Mouse (Mus musculus) frontal cortex, postnatal 25 days (tissue): Measurements from ENCODE around the gene Dgkh.
"Not testable (repeated sequence)": the region's sequence is repeated elsewhere in the genome, so short reads cannot be mapped to it uniquely, and the experiment has no call there.

Source experiments
- DNase-seq, 2 experiments: peaks; one replicate each; pipeline ENCODE4 v3.0.0; 2022; ENCODE audit warnings: low spot score in 2 of 2

Dgkh gene

DNA sequence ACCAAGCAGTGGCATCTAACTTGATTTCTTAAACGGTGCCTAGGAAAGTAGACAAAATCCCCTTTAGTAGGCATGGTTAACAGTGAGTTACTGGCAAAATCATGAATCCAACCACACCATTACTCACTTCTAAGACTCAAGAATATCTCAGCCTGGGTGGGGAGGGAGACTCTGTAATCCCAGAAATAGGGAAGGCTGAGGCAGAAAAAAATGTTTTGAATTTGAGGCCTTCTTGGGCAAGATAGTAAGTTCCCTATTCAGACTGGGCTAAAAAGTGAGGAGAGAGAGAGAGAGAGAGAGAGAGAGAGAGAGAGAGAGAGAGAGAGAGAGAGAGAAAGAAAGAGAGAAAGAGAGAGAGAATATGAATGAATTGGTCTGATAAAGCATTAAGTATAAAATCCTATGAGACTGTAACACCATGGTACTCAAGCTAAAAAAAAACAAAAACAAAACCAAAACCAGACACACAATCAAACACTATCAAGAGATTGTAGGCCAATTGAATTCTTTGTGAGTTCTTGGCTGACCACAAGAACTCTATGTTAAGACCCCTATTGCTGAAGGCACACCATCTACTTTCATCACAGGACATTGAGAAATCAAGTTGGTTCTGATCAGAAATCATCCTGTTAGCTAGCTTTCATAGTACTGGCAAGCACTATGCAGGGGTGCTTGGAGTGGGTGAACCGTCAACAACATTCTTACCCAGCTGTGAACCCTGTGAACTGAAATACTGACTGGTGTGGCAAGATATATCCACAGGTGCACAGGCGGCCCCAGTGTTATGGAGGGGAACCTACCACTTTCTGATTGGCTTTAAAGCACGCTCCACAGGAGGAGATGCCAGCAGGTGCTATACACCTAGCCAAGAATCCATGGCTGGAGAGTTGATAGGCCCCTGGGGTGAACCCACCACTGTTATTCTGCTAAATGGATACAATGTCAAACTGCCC is 101.4 kb downstream of the Dgkh start:
- DNase-seq = no peak

DNA sequence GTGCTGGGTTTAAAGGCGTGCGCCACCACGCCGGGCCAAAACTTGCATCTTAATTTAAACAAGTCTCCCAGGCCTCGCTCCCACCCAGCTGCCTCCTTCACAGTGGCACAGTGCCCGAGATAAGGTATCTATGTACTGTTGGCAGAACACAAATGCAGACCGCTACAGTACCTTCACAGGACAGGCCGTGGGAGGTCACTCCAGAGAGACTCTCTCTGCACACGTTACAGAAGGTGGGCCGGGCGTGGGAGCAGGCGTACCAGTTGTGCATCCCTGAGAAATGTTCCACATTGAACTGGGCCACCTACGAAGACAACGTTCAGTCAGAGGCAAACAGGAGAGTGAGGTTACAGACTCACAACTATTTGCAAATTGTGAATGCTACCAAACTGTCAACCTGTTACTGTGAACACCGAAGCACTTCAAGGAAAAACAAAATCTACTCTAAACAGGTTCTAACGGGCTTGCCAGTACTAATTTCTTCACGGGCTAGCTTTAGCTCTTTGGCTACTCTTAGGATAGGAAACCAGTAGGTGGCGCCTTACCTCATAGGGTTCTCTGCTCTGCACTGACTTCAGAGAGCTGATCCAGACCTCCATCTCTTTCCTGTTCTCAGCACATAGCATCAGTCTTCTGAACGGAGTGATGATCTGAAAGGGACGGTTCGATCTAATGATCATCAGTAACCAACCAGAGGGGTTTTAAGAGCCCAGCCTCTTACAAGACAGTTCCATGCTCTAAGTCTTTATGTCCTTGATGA is 104.9 kb downstream of the Dgkh start:
- DNase-seq = no peak

DNA sequence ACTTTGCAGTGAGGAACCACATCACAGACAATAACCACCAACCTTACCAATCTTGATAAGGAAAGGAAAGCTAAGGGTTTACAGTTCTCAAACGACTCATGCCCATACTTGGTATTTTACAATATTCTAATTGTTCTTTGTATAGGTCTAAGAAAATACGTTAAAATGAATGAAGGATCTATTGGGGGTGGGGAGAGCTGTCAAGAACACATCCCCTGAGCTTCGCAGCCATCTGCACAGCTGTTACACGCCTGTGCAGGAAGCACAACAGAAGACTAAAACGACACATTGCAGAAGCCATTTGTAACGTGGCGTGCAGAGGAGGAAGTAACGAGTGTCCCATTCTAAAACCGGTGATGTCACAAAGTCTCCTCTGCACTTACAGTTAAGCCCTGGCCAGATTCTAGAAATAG is 113.7 kb downstream of the Dgkh start:
- DNase-seq = no peak

DNA sequence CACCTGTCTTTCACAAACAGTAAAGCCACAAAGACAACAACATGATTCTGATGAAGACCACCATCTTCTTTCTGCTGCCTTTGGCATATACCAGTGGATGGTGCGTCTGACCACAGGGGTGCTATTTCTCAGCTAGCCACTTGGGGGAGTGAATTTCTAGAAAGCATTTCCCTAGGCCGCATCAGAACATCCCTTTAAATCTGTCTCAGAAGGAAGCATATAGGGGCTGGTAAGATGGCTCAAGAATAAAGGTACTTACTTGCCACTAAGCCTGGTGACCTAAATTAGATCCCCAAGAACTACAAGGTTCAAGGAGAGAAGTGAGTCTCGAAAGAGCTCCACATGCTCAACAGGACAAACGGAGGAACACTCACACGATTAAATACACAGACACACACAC is 119.0 kb downstream of the Dgkh start:
- DNase-seq = no peak

DNA sequence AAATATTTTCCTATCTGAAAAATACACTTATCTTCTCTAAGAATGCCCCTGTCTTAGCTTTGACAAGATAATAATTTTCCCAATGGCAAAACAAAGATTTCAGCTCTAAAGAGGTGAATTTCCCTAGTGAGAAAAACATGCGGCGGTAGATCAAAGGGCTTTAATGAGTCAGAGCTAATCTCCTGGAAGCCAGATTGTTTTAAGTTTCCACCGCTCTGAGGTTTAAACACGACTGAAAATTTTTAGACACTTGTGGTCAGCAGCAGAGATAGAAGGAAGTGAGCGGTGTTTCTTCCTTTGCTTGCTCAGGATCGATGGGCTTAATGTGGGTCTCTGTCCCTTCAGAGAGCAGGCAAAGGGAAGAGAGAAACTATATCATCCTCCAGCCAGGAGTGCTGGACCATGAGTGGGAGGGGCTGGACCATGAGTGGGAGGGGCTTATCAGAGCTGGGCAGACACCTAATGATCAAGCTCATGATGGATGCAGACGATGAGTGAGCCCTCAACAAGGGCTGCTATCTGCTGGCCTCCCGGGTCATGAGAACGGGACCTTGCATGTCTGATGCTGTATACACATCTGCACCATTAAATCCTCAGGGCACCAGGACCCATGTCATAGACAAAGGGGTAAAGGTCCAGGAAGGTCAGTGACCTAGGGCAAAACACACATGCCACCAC is 120.3 kb downstream of the Dgkh start:
- DNase-seq = no peak

DNA sequence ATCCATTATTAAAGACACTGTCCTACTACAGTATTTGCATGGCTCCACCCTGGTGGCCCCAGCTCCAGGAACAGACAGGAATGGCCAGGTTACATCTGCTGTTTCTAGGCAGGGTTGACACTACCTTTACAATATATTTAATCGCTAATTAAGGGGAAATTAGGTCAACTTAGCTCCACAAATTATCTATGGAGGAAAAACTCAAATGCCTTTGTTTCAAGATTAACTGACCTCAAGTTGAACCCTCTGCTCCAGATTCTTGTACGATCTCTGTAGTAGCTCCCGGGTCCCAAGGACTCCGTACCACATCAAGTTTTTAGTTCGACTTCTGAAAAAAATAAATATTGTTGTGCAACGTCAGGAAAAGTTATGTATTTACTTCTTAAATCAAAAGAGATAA is 137.7 kb downstream of the Dgkh start:
- DNase-seq = no peak

DNA sequence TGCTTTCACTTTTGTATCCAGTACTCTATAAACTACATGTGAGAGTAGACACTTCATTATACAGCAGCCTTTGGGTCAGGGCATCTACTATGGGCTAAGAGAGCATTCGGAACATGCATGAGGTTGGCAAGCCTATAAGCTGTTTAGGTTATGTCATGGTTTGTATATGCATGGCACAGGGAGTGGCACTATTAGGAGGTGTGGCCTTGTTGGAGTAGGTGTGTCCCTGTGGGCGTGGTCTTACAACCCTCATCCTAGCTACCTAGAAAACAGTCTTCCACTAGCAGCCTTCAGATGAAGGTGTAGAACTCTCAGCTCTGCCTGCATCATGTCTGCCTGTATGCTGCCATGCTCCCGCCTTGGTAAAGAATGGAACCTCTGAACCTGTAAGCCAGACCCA is 139.6 kb downstream of the Dgkh start:
- no peak for DNase-seq

DNA sequence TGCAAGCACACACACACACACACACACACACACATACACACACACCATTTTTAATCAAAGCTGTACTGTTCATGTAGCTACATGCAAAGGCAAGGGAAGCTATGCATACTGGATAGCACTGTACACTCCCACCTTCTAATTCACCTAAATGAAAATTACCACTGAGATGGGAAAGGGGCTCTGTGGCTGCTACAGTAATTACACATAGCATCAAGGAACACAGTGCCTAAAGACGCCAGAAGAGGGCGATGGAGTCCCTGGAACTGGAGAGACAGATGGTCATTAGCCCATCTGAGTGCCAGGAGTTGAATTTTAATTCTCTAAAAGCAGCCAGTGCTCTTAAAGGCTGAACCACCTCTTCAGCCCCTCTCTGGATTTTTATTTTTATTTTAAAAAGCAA is 142.2 kb downstream of the Dgkh start:
- DNase-seq = peak in 1 of 2 experiments; percentile 32

DNA sequence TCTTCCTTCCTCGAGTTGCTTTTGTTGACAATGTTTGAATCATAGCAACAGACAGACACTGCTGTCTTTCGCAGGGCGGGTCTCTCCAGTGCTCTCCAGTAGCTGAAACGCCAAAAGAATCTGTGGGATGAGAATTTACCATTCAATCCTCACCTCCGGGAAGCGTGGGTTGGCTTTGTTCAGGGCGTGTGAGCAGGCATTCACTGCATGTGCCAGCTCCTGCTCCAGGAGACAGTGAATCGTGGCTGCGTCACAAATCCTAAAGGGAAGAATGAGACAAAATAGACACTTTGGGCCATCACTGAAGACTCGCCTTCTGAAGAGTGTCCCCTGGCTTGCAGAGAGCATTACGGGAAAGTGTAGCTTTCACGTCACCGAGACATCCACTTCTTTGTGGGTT is 148.4 kb downstream of the Dgkh start:
- DNase-seq = peak in 1 of 2 experiments; percentile 35

DNA sequence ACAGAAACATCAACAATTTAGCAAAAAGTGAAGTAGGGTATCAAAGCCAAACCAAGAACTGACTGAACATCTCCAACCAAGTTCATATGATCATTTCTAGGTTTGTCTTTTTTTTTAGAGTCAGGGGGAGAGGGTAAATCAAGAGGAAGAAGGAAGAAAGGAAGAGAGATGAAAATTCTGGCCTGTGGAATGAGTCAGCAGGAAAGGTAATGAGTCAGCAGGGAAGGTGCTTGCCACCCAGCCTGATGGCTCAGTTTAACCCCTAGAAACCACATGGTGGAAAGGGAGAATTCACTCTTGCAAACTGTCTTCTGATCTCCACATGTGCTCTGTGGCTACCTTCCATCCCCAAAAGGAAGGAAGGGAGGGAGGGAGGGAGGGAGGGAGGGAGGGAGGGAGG is 149.4 kb downstream of the Dgkh start:
- DNase-seq = no peak

DNA sequence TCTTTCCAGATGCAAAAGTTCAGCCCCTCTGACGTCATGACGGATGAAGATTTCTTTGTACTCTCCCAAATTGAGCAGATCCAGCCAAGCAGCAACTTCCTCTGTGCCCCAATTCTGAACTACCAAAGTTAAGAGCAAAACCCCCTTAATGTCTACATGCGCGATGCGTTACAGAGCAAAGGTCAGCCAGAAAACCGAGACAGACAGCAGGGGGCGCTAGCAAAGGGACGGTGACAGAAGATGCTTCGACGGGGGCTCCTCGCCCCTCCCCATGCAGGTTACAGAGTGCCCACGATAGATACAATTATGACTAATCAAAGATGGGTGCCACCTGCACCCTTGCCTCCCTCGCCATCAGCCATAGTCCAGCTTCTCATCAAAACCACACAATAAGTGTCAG is 156.7 kb downstream of the Dgkh start:
- DNase-seq = no peak

DNA sequence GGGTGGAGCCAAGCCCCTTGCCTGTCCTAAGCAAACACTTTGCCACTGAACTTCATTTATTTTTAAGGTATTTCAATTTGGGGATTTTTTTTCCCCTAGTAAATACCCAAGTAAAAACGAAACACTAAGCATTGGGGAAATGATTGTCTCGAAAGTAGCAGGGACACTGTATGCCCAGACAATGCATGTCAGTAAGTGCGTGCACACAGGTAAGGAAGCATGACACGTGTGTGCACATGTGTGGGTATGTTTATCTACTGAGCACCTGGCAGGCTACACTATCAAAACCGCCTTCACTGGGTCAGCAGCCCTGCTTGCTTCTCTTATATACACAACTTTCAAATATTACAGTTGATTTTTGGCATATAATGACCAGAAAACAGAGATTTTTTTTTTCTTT is 164.2 kb downstream of the Dgkh start:
- no peak for DNase-seq

DNA sequence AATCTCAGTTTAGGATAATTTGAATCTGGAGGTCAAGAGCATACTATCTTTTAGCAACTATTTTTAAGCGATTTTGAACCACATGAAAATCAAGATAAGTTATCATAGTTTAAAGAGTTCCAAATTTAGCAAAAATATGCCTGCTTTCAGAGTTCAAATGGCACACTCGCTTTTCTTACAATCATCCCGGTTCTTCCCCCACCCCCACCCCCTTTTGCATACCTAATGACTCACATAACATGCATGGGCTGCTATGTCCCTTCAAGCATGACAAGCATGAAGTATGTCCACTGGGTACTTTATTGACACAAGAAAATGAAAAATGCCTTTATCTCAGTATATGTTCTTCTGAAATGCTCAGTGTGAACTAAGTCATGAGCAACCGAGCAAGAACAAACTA is 166.1 kb downstream of the Dgkh start:
- DNase-seq = no peak

DNA sequence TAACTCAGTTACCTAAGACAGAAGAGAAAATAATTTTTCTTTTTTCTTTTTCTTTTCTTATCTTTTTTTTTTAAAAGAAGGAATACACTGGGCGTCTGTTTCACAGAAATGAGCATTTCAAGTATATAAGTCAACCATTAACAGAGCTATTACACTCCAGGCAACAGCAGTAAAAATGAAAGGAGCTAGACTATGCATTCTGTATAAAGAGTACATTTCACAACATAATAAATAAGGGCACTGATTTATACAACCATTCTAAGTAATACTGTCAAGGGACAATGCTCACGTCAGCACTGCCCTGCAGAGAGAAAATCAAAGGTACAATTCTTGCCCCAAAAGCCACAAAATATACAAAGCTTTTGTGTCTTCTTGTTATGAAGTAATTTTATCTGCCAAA is 168.3 kb downstream of the Dgkh start:
- no peak for DNase-seq

DNA sequence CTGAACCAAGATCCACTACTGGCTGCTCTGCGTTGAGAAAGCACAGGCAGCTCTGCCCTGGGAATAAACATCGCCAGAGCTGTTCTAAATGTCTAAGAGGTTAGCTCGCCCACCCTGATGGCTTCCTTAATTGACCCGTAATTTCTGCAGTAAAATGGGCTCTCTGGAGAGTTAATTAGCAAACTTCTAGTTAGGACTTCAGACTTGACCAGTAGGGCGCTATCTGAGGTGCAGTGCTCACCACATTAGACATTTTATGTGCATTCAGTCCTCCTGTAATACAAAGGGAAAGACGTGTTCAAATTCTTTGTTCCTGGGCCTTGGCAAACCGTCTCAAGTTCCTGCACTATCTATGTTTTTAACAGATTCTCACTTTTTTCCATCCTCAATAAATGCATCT is 169.4 kb downstream of the Dgkh start:
- DNase-seq = no peak

DNA sequence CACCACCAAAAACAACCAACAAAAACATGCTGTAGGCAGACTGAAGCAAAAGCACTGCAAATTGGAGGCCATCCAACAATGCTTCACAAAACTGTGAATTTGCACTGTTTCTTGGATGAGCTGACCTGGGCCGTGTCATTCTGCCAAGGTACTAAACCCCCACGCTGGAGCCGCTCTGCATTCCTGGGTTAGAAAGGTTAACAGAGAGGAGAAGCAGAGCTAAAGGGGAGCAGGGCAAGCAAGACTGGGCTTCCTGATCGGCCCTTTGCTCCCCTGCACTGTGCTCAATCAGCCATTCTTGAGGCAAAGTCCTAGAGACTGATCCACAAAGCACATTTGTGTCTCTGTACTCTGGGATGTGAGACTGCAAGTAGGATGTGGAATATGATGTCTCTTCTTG is 170.5 kb downstream of the Dgkh start:
- no peak for DNase-seq

DNA sequence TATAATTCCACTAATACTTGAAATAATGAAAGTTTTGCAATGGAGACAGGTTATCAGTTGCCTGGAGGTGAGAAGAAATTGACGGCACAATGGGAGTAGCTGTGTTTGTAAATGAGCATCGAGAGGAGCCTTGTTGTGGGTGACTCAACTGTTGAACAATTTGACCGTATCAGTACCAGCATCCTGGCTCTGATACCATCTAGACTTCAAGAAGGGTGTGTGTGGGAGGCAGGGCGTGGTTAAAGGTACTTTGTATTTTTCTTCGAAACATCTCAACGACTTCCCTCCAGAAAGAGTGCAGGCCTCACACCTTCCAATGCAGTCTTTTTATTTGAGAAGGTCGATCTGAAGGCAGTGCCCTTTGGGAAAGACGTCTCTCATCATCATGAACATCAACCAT is 173.5 kb downstream of the Dgkh start:
- no peak for DNase-seq

DNA sequence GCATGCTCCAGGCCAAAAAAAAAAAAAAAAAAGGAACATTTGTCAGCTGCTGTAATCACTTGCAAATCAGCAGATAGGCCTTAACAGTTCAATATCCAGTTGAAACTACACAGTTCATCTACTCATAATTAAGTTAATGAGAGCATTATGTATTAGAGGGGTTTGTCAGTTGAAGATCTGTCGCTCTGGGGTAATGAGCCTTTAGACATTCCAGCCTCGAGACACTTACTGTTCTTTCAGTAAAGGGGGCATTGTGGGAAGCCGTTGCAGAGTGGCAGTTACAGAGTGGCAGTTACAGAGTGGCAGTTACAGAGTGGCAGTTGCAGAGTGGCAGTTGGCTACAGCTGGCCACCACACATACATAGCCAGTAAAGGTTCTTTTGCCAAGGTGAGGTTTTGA is 177.7 kb downstream of the Dgkh start:
- DNase-seq = not testable (repeated sequence)

DNA sequence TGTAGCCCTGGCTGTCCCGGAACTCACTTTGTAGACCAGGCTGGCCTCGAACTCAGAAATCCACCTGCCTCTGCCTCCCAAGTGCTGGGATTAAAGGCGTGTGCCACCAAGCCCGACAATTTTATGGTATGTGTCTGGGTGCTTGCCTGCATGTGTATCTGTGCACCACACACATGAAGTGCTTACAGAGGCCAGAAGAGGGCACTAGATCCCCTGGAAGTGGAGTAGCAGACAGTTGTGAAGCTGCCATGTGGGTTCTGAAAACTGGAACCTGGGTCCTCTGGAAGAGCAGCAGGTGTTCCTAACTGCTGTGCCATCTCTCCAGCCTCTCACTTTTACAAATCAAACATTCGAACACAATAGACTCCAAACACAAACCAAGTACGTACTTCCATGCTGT is 178.9 kb downstream of the Dgkh start:
- DNase-seq = no peak

DNA sequence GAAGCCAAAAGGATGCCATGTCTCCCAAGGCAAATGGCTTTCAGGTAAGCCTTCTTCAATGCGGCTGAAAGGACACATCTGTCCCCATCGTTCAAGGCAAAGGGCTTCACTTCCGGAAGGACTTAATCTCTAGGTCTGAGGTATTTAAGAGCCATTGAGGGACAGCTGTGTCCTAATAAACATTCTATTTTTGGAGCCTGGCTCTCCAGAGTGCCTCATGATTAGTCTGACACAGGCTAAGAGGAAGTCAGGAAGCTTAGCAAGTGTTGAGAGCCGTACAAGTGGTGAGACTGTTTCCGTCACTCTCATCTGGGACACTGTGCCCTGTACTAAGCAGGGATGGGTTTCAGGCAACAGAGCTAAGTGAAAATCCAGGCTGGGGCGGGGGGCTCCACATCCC is 183.8 kb downstream of the Dgkh start:
- DNase-seq = no peak

DNA sequence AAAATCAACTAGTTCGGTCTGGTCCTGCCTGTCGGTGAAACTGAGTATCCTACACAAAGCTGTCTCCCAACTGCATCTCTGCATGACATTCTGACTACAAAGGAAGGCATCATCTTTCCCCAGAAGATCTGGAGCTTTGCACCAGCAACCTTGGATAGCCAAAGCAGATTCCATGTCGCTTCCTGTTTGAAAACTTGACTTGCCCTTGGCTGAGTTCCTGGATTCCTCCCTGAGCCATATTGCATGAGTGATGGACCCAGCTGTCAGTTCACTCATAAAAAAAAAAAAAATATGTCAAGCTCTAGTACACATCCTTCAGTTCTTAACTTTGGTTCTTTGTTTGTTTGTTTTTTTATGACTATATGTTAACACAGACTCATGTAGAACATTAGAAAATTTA is 191.3 kb downstream of the Dgkh start:
- no peak for DNase-seq

DNA sequence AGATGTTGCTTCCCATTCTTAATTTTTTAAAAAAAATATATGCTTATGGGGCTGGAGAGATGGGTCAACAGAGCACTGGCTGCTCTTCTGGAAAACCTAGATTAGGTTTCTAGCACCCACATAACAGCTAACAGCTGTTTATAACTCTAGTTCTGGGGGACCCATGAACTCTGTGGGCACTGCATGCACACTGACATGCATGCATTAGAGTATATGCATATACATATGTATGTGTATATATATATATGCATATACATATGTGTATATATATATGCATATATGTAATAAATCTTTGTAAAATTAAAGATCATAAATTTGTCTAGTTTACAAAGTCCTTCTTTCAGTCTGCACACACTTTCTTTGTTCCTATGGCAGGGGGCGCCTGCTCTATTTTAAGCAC is 192.8 kb downstream of the Dgkh start:
- no peak for DNase-seq
